Comparison of ENCODE assay signal across 14 mouse cellular contexts in the genomic region with DNA sequence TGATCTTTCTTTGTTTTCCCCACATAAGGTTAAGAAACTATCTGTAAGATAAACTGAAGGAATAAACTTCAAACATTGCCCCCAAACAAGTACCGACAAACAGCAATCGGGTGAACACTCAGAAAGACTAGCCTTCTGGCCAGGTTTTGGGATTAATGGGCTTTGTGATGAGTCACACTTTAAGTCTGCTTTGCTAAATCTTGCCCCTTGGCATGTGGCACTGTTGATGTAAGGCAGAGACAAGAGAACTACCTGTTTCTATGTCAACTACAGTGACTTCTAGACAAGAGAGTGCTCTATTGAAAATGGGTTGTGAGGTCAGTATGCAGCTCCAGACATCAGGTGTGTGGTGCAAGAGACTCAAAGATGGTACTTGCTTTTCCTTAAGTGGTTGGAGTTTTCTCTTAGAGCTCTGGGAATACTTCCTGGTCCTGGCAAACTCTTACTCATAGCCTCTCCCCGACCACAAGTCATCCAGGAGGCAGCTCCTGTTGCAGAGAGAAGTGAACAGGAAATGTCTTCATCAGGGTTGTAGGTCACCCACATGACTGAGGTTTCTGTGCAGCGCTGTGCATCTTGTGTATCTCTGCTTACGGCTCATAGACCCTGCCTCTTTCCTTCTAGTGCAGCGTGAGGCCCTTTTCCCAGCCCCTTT.
DNase-seq lines count a peak whose midpoint lies in the region; ATAC-seq lines count a peak whose summit lies in the region.
"Had no signal": no experiment of that assay in that cellular context is flagged by ENCODE, and none has a peak within 500 bp of the region (broad histone marks: within the 10 kb centered on the region; RNA-seq: fewer than 3 reads in every experiment).

No protein-coding gene starts in this region.

- H3K4me3 ChIP-seq in macrophage (ENCODE audit: inconsistent target) = no peak overlapping the region
- no peak overlapping the region for H3K4me3 ChIP-seq in hindbrain, embryonic 13.5 days
- no peak overlapping the region for H3K4me3 ChIP-seq in forebrain, embryonic 13.5 days
- H3K4me3 ChIP-seq: embryonic facial prominence, embryonic 10.5 days; forebrain, embryonic 12.5 days; layer of hippocampus, adult 2 months; lung, embryonic 15.5 days had no signal

- H3K9ac ChIP-seq in hindbrain, embryonic 13.5 days = no peak overlapping the region
- H3K9ac ChIP-seq in forebrain, embryonic 13.5 days = no peak overlapping the region
- H3K9ac ChIP-seq: forebrain, embryonic 12.5 days; lung, embryonic 15.5 days had no signal

- WGBS in macrophage (ENCODE audit: missing documents) = 45% methylated on average over 6 of the region's 6 CpGs
- 90% methylated on average over 6 of the region's 6 CpGs for WGBS in hindbrain, embryonic 13.5 days
- 89% methylated on average over 6 of the region's 6 CpGs for WGBS in forebrain, embryonic 13.5 days

- no peaks in the 10 kb centered on the region for H3K79me2 ChIP-seq in macrophage (ENCODE audit: inconsistent target)

- DNase-seq in lung, adult 18-20 months = peak; percentile 37 to 44
- no peak for DNase-seq in lung, postnatal 10 days
- peak; percentile 39 for DNase-seq in thymus, postnatal 25 days
- no peak for DNase-seq in layer of hippocampus, adult 8-10 months (ENCODE audit: low spot score in 2 of 2)
- DNase-seq: cerebellum, adult 11 months; gastrocnemius, postnatal 36 days had no signal

- peak; percentile 44 for ATAC-seq in activated CD4-positive, CD25-positive, alpha-beta regulatory T cell, adult 4 months
- ATAC-seq in hindbrain, embryonic 13.5 days (ENCODE audit: low FRiP score) = no peak
- ATAC-seq in forebrain, embryonic 13.5 days = no peak

- H3K9me3 ChIP-seq in hindbrain, embryonic 13.5 days = no peaks in the 10 kb centered on the region
- H3K9me3 ChIP-seq in forebrain, embryonic 13.5 days (replicated peaks) = no peaks in the 10 kb centered on the region
- H3K9me3 ChIP-seq: embryonic facial prominence, embryonic 10.5 days; forebrain, embryonic 12.5 days; lung, embryonic 15.5 days had no signal

- no peaks in the 10 kb centered on the region for H3K36me3 ChIP-seq in macrophage (ENCODE audit: inconsistent target)
- no peaks in the 10 kb centered on the region for H3K36me3 ChIP-seq in hindbrain, embryonic 13.5 days
- H3K36me3 ChIP-seq in forebrain, embryonic 13.5 days (ENCODE audit: poor library complexity, severe bottlenecking) = no peaks in the 10 kb centered on the region
- H3K36me3 ChIP-seq: embryonic facial prominence, embryonic 10.5 days; forebrain, embryonic 12.5 days; lung, embryonic 15.5 days had no signal

- H3K27ac ChIP-seq in macrophage = peak overlapping the region; percentile 55
- H3K27ac ChIP-seq in hindbrain, embryonic 13.5 days = no peak overlapping the region
- no peak overlapping the region for H3K27ac ChIP-seq in forebrain, embryonic 13.5 days
- H3K27ac ChIP-seq: embryonic facial prominence, embryonic 10.5 days; forebrain, embryonic 12.5 days; layer of hippocampus, adult 2 months; lung, embryonic 15.5 days had no signal

- H3K27me3 ChIP-seq in hindbrain, embryonic 13.5 days = no peaks in the 10 kb centered on the region
- no peaks in the 10 kb centered on the region for H3K27me3 ChIP-seq in forebrain, embryonic 13.5 days
- H3K27me3 ChIP-seq: forebrain, embryonic 12.5 days; lung, embryonic 15.5 days had no signal

- H3K4me1 ChIP-seq in hindbrain, embryonic 13.5 days (replicated peaks) = no peaks in the 10 kb centered on the region
- H3K4me1 ChIP-seq in forebrain, embryonic 13.5 days = no peaks in the 10 kb centered on the region
- H3K4me1 ChIP-seq: forebrain, embryonic 12.5 days had no signal

- no peak overlapping the region for H3K4me2 ChIP-seq in hindbrain, embryonic 13.5 days
- H3K4me2 ChIP-seq in forebrain, embryonic 13.5 days = no peak overlapping the region
- H3K4me2 ChIP-seq: forebrain, embryonic 12.5 days; lung, embryonic 15.5 days had no signal

Comparison
In these comparisons a context has a peak if more than half of its experiments do, and no peak if none do; other contexts are left out.
1. DNase-seq: peak in lung, adult 18-20 months (2 of 2) and thymus, postnatal 25 days (single experiment); none in lung, postnatal 10 days (single experiment) and layer of hippocampus, adult 8-10 months (0 of 2).